Comparison of ENCODE assay signal across 20 mouse cellular contexts in genomic region chr1:82788070-82788469, GRCm38 (mm10). TPM values are rescaled to one million over a fixed set of nuclear protein-coding genes. Genes with fewer than 3 reads are reported as not detected.
DNase-seq lines count a peak whose midpoint lies in the region; ATAC-seq lines count a peak whose summit lies in the region.
"Had no signal": no experiment of that assay in that cellular context is flagged by ENCODE, and none has a peak within 500 bp of the region (broad histone marks: within the 10 kb centered on the region; RNA-seq: fewer than 3 reads in every experiment).

No protein-coding gene starts in this region.

- no peaks in the 10 kb centered on the region for H3K9me3 ChIP-seq in forebrain, embryonic 14.5 days (replicated peaks; ENCODE audit: control insufficient read depth, low read length)
- no peaks in the 10 kb centered on the region for H3K9me3 ChIP-seq in forebrain, embryonic 11.5 days (ENCODE audit: control insufficient read depth, low read length)
- H3K9me3 ChIP-seq in kidney, embryonic 15.5 days (replicated peaks): no peaks in the 10 kb centered on the region
- H3K9me3 ChIP-seq: embryonic facial prominence, embryonic 15.5 days; G1E; lung, embryonic 15.5 days had no signal

- H3K4me3 ChIP-seq in forebrain, embryonic 14.5 days (ENCODE audit: low read depth, low read length): no peak overlapping the region
- H3K4me3 ChIP-seq in forebrain, embryonic 11.5 days (ENCODE audit: low read depth, low read length): no peak overlapping the region
- H3K4me3 ChIP-seq in kidney, embryonic 15.5 days (replicated peaks): no peak overlapping the region
- H3K4me3 ChIP-seq: embryonic facial prominence, embryonic 15.5 days; lung, embryonic 15.5 days had no signal

- H3K27me3 ChIP-seq in forebrain, embryonic 14.5 days (replicated peaks; ENCODE audit: control insufficient read depth, insufficient read depth, low read length): no peaks in the 10 kb centered on the region
- H3K27me3 ChIP-seq in forebrain, embryonic 11.5 days (ENCODE audit: control insufficient read depth, insufficient read depth, low read length): no peaks in the 10 kb centered on the region
- H3K27me3 ChIP-seq in kidney, embryonic 15.5 days: no peaks in the 10 kb centered on the region
- H3K27me3 ChIP-seq: embryonic facial prominence, embryonic 15.5 days; lung, embryonic 15.5 days had no signal

- no peaks in the 10 kb centered on the region for H3K4me1 ChIP-seq in forebrain, embryonic 14.5 days (ENCODE audit: control insufficient read depth, insufficient read depth, low read length)
- H3K4me1 ChIP-seq in forebrain, embryonic 11.5 days (replicated peaks; ENCODE audit: control insufficient read depth, insufficient read depth, low read length): no peaks in the 10 kb centered on the region
- peaks cover 2% of the 10 kb centered on the region; the same call in 1 of the 2 replicates for H3K4me1 ChIP-seq in kidney, embryonic 15.5 days

- ATAC-seq in forebrain, embryonic 14.5 days: peak; percentile 71
- no peak for ATAC-seq in forebrain, embryonic 11.5 days (replicated peaks; ENCODE audit: low FRiP score)
- ATAC-seq in kidney, embryonic 15.5 days (replicated peaks; ENCODE audit: low FRiP score): no peak

- H3K36me3 ChIP-seq in forebrain, embryonic 14.5 days (ENCODE audit: control insufficient read depth, insufficient read depth, low read length): no peaks in the 10 kb centered on the region
- no peaks in the 10 kb centered on the region for H3K36me3 ChIP-seq in forebrain, embryonic 11.5 days (ENCODE audit: control insufficient read depth, insufficient read depth, low read length)
- no peaks in the 10 kb centered on the region for H3K36me3 ChIP-seq in kidney, embryonic 15.5 days
- H3K36me3 ChIP-seq: embryonic facial prominence, embryonic 15.5 days; G1E; lung, embryonic 15.5 days had no signal

- no peak overlapping the region for H3K9ac ChIP-seq in forebrain, embryonic 14.5 days (ENCODE audit: low read length)
- H3K9ac ChIP-seq in forebrain, embryonic 11.5 days (ENCODE audit: low read length): no peak overlapping the region
- no peak overlapping the region for H3K9ac ChIP-seq in kidney, embryonic 15.5 days
- H3K9ac ChIP-seq: embryonic facial prominence, embryonic 15.5 days; lung, embryonic 15.5 days had no signal

- WGBS in forebrain, embryonic 14.5 days: 57% methylated on average over 7 of the region's 7 CpGs
- WGBS in forebrain, embryonic 11.5 days: 85% methylated on average over 7 of the region's 7 CpGs
- WGBS in kidney, embryonic 15.5 days: 75% methylated on average over 7 of the region's 7 CpGs

- H3K4me2 ChIP-seq in forebrain, embryonic 14.5 days (ENCODE audit: low read length): no peak overlapping the region
- H3K4me2 ChIP-seq in forebrain, embryonic 11.5 days (ENCODE audit: low read depth, low read length, severe bottlenecking): no peak overlapping the region
- no peak overlapping the region for H3K4me2 ChIP-seq in kidney, embryonic 15.5 days
- H3K4me2 ChIP-seq: embryonic facial prominence, embryonic 15.5 days; lung, embryonic 15.5 days had no signal

- peak overlapping the region; percentile 61 for H3K27ac ChIP-seq in forebrain, embryonic 14.5 days (ENCODE audit: low read depth, low read length)
- H3K27ac ChIP-seq in forebrain, embryonic 11.5 days (ENCODE audit: low read depth, low read length): no peak overlapping the region
- H3K27ac ChIP-seq in kidney, embryonic 15.5 days: no peak overlapping the region
- H3K27ac ChIP-seq: embryonic facial prominence, embryonic 15.5 days; lung, embryonic 15.5 days had no signal

- peak; percentile 78 for DNase-seq in forebrain, embryonic 14.5 days (ENCODE audit: low spot score)
- DNase-seq in forebrain, embryonic 11.5 days (ENCODE audit: low spot score): no peak
- peak; percentile 73 for DNase-seq in brain, adult 2 months (ENCODE audit: low read depth, low spot score)
- DNase-seq in cerebellum, postnatal 25 days: peak; percentile 29 to 56
- DNase-seq in layer of hippocampus, adult 9-10 months (ENCODE audit: low spot score): peak; percentile 60
- DNase-seq in adrenal gland, adult 2 months: no peak
- no peak for DNase-seq in spleen, postnatal 36 days (ENCODE audit: low spot score in 2 of 2)

RNA-seq across cellular contexts. Expression of gene Gm47791, which starts 17.0 kb away (rescaled TPM):
- polyA plus RNA-seq in forebrain, embryonic 14.5 days (2014; fragmentation: Nextera tagmentation; extraction: Ambion mirVana): not detected in 2 replicates
- polyA plus RNA-seq in forebrain, embryonic 11.5 days (2014; fragmentation: Nextera tagmentation; extraction: Ambion mirVana): not detected in 2 replicates
- polyA plus RNA-seq in kidney, embryonic 15.5 days (2015; fragmentation: Nextera tagmentation; extraction: Ambion mirVana): not detected in 2 replicates
- total RNA-seq in adrenal gland, adult 2 months (2021): not detected
- polyA plus RNA-seq in adrenal gland, adult 2 months (2012; rRNA removed): not detected in 2 replicates
- total RNA-seq: adrenal gland, postnatal 14 days; G1E; gastrocnemius, adult 18-20 months; heart, adult 18-20 months; heart, postnatal 25 days; left cerebral cortex, adult 8-10 months; liver, adult 2 months; megakaryocyte-erythroid progenitor cell, adult 5-6 weeks; monocyte, adult 5-6 weeks had no signal
- polyA plus RNA-seq: G1E; liver, adult 2 months; lung, embryonic 15.5 days; neural tube, embryonic 14.5 days had no signal

RNA-seq across cellular contexts. Expression of gene Tm4sf20, which starts 19.8 kb away (rescaled TPM):
- not detected in 2 replicates for polyA plus RNA-seq in forebrain, embryonic 14.5 days (2014; fragmentation: Nextera tagmentation; extraction: Ambion mirVana)
- polyA plus RNA-seq in forebrain, embryonic 11.5 days (2014; fragmentation: Nextera tagmentation; extraction: Ambion mirVana): 0.23 TPM in 1 of 2 replicates, not detected in the other
- 1.7 and 2.7 TPM in 2 replicates for polyA plus RNA-seq in kidney, embryonic 15.5 days (2015; fragmentation: Nextera tagmentation; extraction: Ambion mirVana)
- not detected for total RNA-seq in adrenal gland, adult 2 months (2021)
- polyA plus RNA-seq in adrenal gland, adult 2 months (2012; rRNA removed): not detected in 2 replicates
- total RNA-seq: adrenal gland, postnatal 14 days; G1E; gastrocnemius, adult 18-20 months; heart, adult 18-20 months; heart, postnatal 25 days; left cerebral cortex, adult 8-10 months; liver, adult 2 months; megakaryocyte-erythroid progenitor cell, adult 5-6 weeks; monocyte, adult 5-6 weeks had no signal
- polyA plus RNA-seq: G1E; liver, adult 2 months; neural tube, embryonic 14.5 days had no signal

RNA-seq across cellular contexts. Expression of gene Agfg1, which starts 51.2 kb away (rescaled TPM):
- polyA plus RNA-seq in forebrain, embryonic 14.5 days (2014; fragmentation: Nextera tagmentation; extraction: Ambion mirVana): 40.4 and 42.3 TPM in 2 replicates
- polyA plus RNA-seq in forebrain, embryonic 11.5 days (2014; fragmentation: Nextera tagmentation; extraction: Ambion mirVana): 47.3 and 49.5 TPM in 2 replicates
- 29.7 and 33.0 TPM in 2 replicates for polyA plus RNA-seq in kidney, embryonic 15.5 days (2015; fragmentation: Nextera tagmentation; extraction: Ambion mirVana)
- 10 to 100 TPM; 52.7 to 54.5 TPM for total RNA-seq in adrenal gland, adult 2 months (2021)
- polyA plus RNA-seq in adrenal gland, adult 2 months (2012; rRNA removed): 25.7 and 33.3 TPM in 2 replicates

Comparison
In these comparisons a context has a peak if more than half of its experiments do, and no peak if none do; other contexts are left out.
1. DNase-seq: peak in forebrain, embryonic 14.5 days (single experiment), brain, adult 2 months (single experiment), cerebellum, postnatal 25 days (2 of 2) and layer of hippocampus, adult 9-10 months (single experiment); none in forebrain, embryonic 11.5 days (single experiment), adrenal gland, adult 2 months (single experiment) and spleen, postnatal 36 days (0 of 2).